Mouse (Mus musculus) kidney, postnatal 4 days (tissue): ENCODE results near the gene Plekhf1.

Source experiments
- DNase-seq, 2 experiments: peaks; one replicate each; pipeline ENCODE4 v3.0.0; 2021; ENCODE audit warnings: mixed read lengths in 2 of 2

Plekhf1 gene

DNA sequence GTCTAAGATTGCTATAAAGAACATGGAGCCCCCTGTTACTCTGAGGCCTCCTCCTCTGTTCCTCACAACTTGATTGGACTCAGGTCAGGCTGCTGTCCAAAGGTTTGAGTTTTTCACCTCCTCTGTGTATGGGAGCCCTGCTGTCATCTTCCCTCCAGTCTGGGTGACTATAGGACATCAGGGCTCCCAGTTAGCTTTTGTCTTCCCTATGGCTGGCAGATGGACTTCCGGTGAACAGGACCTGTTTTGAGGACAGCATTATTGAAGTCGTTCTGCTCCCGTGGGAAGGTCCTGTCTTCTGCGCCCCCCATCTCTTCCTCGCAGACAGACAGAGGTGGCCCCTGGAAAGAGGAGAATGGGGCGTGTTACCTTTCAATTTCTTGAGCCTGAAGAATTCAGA lies 43.0 kb downstream of the Plekhf1 start:
- DNase-seq: no peak

DNA sequence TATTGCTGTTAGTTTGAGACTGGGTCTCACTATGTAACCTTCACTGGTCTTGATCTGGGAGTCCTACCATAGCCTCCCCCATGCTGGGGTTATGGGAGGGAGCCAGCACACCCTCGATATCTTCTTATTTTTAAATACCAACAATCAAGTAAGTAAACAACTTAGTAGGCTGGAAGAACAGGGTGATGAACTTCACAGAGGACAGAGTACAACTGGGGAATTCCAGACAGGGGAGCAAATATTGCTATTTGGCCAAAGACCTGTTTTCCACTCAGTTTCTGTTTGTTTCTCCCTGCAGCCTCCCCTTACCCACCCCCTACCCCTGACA lies 43.4 kb downstream of the Plekhf1 start:
- DNase-seq: no peak

DNA sequence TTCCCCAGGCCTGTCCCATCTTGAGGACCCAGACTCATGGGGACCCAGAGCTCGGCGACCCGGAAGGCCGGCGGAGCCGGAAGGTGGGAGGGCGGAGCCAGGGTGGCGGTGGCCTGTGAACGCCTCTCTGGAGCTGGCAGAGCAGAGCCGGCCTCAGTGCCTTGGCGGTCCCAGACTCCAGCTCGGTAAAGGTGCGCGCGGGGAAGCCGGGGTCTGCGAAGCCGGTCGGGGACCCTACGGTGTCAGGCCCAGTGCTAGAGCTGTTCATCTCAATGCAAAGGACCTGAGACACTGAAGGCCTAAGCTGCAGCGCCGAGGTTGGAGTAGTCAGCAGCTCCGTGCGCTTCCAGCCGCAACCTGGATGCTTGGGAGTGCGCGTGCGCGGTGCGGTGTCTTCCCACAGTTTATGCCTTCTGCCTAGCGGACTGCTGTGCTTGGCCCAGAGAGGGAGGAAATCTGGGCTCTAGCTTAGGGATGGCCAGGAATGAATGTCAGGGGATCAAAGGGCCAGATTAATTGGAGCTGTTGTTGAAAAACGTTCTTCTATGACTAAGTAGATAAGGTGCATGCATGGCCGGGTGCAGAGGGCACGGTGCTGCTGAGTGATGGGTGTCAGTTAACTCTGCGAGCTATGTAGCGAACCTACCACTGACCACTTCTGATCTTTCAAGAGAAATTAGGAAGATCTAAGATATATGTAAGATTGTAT lies 44.0 kb downstream of the Plekhf1 start:
- peak; percentile 86 to 92 for DNase-seq

DNA sequence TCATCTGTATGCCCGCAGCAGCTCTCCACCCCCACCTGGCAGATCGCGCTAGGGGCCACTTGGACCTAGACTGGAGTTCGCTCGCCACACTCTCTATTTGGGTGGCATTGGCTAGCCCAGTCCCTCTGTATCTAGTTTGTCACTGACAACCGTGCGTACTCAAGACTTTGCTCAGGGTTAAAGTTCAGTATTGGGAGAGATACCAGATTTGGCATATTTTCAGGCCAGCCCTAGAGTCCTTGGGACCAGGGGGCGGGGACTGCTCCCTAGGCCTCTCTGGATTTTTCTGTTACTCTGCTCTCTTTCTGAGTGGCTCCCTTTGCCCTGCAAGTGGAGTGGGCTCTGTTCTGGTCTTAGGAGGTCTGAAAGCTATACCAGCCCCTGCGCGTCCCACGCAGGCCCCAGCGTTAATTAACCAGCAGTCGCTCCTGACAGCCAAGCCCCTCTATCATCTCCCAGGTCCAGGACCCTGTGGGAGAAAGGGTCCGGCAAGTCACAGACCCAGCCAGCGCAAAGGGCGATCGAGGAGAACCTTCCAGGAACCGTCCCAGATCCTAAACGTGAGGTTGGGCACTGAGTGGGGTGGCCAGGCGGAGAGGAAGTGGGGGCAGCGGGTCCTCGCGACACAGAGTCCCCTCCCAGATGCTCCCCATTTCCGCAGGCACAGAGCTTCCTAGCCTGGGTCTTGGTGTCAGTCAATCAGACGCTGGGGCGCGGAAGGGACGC lies 44.7 kb downstream of the Plekhf1 start, which contains the start of gene 1600014C10Rik:
1600014C10Rik (plus strand) TSS at position 256 of the 726 bp plus-strand sequence.
- DNase-seq: peak; percentile 43 to 60

DNA sequence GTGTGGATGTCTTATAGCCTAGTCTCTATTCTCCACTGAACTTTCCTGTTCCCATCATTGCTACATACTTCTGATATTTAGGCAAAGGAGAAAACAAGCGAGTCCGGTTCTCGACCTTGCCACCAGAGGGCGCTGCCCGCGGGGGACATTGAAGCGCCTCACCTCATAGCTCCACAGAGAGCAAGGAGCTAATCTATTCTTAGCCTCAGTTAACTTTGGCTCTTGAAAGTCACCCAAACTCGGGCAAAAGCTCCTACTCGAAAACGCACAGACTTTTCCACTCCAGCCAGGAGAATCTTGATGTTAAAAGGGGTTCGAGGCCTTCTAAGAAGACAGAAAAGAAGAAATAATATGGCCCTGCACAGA lies 45.2 kb downstream of the Plekhf1 start:
- peak; percentile 91 for DNase-seq

DNA sequence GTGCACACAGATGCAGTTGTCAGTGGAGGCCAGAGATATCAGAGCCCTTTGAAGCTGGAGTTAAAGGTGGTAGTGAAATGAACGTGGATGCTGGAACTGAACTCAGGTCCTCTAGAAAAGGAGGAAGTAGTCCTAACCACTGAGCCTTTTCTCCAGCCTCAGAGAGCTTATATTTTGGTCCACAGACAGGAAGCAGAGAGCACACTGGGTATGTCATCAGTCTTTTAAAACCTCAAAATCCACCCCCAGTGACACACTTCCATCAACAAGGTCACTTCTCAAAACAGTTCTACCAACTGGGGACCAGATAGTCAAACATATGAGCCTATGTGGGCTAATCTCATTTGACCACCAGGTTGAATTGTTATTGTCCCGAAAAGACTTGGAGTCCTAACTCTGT lies 46.5 kb downstream of the Plekhf1 start:
- no peak for DNase-seq

DNA sequence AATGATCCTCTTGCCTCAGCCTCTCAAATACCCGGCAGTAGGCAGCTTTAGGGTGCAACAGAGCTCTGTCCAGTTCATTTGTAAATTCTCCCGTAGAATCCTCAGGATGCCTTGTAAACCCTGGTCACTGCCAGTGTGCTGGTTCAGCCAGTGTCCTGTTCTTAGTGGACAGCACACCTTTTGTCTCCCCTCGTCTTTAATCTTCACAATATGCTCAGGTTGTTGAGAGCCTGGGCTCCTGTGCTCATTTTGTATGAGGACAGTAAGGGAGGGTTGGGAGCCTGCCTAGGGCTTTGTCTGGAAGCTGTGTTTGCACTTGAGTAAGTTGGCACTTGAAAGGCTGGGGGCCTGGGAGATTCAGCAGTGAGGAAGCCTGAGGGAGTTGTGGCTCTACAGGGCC lies 47.9 kb downstream of the Plekhf1 start:
- DNase-seq: no peak

DNA sequence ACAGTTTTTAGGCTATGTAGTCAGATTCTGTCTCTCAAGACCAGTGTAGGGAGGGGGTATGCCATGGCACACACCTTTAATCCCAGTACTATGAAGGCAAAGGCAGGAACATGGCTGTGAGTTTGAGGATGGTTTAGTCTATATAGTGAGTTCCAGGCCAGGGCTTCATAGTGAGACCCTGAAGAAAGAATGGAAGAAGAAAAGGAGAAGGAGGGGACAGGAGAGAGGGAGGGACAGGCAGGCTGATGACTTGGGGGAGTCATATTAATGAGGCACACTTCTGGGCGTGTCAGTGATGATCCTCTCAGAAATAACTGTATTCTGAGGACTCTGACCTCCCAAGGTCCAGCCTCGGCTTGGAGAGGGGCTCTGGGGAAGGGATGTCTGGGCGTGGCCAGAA lies 51.8 kb downstream of the Plekhf1 start:
- DNase-seq: no peak

DNA sequence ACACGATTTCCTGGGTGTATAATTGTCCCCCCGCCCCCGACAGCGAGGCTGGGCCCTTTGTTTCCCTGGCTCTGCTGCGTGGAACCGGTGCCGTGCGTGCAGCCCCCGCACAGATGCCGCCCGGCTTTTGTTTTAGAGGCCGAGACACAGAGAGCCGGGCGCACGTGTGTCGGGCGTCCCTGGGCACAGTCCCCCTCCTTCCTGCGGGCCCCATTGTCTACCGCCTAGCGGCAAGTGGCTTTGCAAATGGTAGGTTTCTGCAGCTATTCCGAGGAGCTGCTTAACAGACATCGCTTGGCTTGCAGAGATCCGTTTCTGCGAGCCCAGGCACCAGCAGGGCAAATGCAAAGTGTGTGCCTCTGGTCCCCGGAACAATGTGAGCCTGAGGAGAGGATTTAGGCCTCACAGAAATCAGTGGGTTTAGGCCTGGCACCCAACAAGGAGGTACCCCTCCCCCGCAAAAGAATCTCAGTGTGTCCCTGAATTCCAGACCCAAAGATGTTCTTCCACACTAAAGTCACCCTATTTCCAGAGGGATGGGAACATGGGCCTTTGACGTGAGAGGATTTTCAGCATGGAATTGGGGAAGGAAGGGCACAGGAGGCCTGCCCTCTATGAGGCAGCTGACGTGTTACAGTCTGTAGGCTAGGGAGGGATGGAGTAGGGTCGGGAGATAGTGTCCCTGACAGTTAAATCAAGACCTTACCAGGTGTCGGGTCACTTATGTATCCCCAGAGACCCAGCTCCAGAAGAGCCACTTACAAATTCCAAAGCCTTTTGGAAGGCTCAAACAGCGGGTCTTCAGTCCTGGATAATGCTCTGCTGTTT lies 53.3 kb downstream of the Plekhf1 start:
- peak; percentile 40 to 53 for DNase-seq

DNA sequence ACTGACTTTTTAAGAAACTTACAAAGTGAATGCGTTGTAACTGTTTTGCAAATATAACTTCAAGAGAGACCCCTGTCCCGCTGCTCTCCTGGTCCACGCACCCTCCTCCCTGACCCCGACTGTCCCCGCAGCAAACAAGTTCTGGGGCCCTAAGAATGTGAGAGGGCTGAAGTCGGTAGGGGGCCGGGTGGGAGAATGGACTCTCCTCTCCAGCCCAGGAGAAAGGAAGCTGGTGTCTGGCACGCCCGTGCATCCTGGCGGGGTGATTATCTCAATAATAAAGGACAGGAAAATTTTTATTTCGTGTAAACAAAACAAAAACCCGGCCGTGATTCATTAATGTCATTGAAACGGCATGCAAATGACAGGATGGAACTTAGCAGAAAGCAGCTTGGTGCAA lies 53.9 kb downstream of the Plekhf1 start:
- DNase-seq: no peak

DNA sequence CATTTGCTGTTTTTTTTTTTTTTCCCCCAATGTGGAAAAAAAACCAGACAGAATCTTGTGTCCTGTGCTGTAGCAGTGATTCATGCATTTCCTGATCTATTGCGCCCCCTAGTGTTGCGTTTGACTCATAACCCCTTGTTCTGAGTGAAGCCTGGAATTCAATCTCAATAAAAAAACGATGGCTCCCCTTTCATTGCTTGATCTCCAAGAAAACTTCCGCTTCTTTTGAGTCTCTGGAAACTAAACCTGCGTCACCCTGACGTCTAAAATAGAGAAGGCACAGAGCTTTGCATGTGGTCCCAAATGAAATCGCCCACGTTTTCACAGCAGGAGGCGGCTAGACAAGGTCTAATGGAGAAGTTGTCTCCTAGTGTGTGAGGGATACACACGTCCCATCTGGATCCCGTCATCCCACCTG lies 60.1 kb downstream of the Plekhf1 start:
- DNase-seq: peak; percentile 55 to 67
